Mouse (Mus musculus) heart, postnatal 25 days (tissue): ENCODE measurements around the gene Ccdc47. TPM values are rescaled to one million over a fixed set of nuclear protein-coding genes. Genes with fewer than 3 reads are reported as not detected.

ENCODE experiments used
- total RNA-seq, 2 experiments: library from RNA; stranded (reverse); gene quantifications; 2 replicates each; pipeline ENCODE4 v1.2.3; 2021

The Ccdc47 gene
- total RNA-seq, 2 experiments from 2014 or later: 61.9 to 69.2 TPM

Other genes with a start within 250 kb of the Ccdc47 start
- gene Ace, start 248.4 kb downstream of the Ccdc47 start, total RNA-seq: 10 to 100 TPM; 25.2 to 26.9 TPM
- gene Ace3, start 221.7 kb downstream of the Ccdc47 start, total RNA-seq: not detected
- gene Kcnh6, start 208.2 kb downstream of the Ccdc47 start, total RNA-seq: under 1 TPM in 1 of 2 experiments, not detected in 1; 0.39 TPM
- 10 to 100 TPM; 41.0 to 42.6 TPM for gene Dcaf7, start 179.5 kb downstream of the Ccdc47 start, total RNA-seq
- 10 to 100 TPM; 68.3 to 71.5 TPM for gene Taco1, start 150.3 kb downstream of the Ccdc47 start, total RNA-seq
- 10 to 100 TPM; 35.7 to 42.7 TPM for gene Map3k3, start 131.7 kb downstream of the Ccdc47 start, total RNA-seq
- gene Gm10840, start 55.5 kb downstream of the Ccdc47 start, total RNA-seq: not detected
- gene Limd2, start 55.5 kb downstream of the Ccdc47 start, total RNA-seq: 1 to 10 TPM; 4.3 to 5.9 TPM
- 1 to 10 TPM; 6.4 to 6.6 TPM for gene Strada, start 14.2 kb downstream of the Ccdc47 start, total RNA-seq
- gene Ddx42, start 582 bp upstream of the Ccdc47 start, total RNA-seq: 10 to 100 TPM; 24.5 to 25.7 TPM
- 10 to 100 TPM; 20.8 to 21.8 TPM for gene Ftsj3, start 39.7 kb upstream of the Ccdc47 start, total RNA-seq
- gene Psmc5, start 39.8 kb upstream of the Ccdc47 start, total RNA-seq: 100 to 1,000 TPM; 103 to 107 TPM
- 10 to 100 TPM; 17.7 to 21.5 TPM for gene Smarcd2, start 56.6 kb upstream of the Ccdc47 start, total RNA-seq
- not detected for gene Tcam1, start 60.3 kb upstream of the Ccdc47 start, total RNA-seq
- not detected for gene Gh, start 85.5 kb upstream of the Ccdc47 start, total RNA-seq
- gene Cd79b, start 98.4 kb upstream of the Ccdc47 start, total RNA-seq: 1 to 10 TPM; 1.3 to 2.8 TPM
- 1 to 10 TPM; 9.7 to 9.9 TPM for gene Scn4a, start 136.9 kb upstream of the Ccdc47 start, total RNA-seq
- under 1 TPM; 0.73 to 0.95 TPM for gene Prr29, start 149.1 kb upstream of the Ccdc47 start, total RNA-seq
- 10 to 100 TPM; 26.1 to 32.0 TPM for gene Icam2, start 171.7 kb upstream of the Ccdc47 start, total RNA-seq